Mouse (Mus musculus): ENCODE measurements around the gene Plvap.

Gene Plvap

DNA sequence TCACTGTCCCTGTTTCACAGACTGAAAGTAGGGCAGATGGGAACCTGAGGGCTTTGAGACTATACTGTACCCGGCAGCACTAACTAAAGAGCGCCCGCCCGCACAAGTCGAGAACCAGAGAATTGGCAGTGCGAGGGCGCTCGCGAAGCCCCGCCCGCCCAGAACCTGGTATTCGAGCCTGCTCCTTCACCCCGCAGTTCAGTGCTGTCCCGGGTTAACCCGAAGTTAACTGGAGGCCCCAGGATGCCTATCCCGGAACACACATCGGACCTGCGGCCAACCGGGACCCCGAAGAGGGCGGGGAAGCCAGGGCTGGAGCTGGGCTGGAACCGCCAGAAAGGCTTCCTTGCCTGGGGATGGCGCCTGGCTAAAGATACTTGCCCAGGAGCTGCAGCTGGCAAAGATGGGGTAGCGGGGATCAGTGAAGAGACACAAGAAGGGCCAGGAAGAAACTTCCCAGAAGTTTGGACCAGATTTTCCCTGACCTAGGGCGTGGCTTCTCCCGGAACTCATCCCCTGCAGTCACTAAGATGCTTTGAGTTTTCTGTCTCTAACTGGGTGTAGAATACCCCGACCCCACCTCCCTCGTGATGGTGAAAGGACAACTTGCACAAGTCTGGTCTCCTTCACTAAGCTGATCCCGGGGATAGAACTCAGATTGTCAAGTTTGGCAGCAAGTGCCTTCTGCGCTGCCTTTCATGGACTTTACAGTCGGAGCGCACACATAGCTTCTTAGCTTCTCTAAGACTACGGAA lies 23.7 kb downstream of the Plvap start, which contains the start of gene Gtpbp3:
Gtpbp3 (plus strand) TSS at position 413 of the 755 bp plus-strand sequence.
- peak; percentile 79 to 87 for DNase-seq (ENCODE audit: low spot score in 2 of 2)

DNA sequence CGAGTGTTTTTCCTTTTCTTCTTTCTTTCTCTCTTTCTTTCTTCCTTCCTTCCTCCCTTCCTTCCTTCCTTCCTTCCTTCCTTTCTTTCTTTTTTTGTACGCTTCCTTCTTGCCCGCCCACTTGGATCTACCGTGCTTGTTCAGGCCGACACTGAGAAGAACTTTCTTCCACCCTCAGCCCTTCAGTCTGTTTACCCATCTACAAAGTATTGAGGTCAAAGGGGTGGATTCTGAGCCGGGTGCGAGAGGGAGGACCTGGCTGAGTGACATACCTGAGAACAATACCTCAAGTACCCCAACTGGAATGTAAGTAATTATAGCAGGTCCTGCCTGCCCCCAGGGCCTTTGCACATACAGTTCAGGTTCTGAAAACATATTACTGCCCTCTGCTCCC lies 25.4 kb downstream of the Plvap start:
- DNase-seq (ENCODE audit: low spot score in 2 of 2): no peak

DNA sequence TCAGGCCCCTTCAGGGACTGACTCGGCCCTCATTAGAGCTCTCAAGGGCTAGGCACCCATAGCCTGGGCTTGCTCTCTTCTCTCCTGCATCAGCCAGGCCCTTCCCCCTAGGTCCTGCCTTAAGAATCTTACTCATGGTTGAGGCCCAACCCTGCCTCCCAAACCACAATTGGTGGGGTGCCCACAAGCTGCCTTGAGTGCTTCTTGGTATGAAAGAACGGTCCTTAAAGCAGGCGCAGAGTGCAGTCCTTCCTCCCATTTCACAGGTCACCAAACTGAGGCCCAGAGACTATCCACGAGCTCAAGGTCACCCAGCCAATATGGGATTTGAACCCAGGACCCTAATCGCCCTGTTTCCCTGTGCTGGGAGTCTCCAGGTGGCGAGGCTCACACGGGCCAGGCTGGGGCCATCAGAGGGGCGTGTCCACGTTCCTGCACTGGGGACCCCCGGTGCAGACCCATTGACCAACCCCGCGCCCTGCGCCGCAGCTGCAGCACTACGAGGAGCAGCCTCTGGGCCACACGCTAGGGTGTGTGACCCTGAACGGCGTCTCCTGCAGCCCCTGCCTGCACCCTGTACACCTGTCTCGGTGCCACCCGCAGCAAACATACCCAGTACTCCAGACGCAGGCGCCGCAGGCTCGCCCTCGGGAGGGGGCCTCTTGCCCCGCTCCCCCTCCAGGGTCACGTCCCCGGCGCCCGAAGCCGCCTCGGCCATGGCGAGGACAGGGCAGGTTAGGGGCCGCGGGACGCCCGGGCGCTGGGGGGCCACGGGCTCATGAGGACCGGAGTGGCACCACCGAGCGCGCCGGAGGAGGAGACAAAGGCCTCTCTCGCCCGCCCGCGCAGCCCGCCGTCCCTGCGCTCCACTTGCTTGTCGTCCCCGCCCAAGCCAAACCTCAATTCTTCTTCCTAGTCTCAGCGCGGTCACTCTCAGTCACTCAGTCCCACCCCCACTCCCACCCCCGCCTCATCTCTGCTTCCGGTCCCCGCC lies 26.1 kb downstream of the Plvap start, which contains the start of gene Ano8:
Ano8 (minus strand) TSS at position 822 of the 994 bp plus-strand sequence.
- peak; percentile 88 to 90 for DNase-seq (ENCODE audit: low spot score in 2 of 2)

DNA sequence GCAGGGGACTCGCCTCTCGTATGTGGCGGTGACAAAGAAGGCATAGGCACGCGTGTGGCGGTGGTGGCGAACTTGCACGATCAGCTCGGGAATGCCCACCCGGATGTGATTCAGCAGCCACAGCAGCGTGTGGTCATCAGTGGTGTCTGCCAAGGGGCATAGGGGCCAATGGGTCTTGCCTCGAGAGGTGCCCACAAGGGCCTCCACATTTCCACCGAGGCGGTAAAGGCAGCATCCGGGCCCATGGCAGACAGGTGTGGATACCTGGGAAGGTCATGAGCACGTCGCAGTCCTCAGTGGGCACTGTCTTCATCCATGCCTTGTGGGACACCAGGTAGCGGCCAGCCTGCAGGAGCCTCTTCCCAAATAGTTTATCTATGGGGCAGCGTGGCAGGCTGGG lies 26.8 kb downstream of the Plvap start:
- DNase-seq (ENCODE audit: low spot score in 2 of 2): no peak

- DNase-seq (ENCODE audit: low spot score in 2 of 2): no peak
These were observed 27.6 kb downstream of the Plvap start for GRCm38 (mm10) chr8:71483932-71484331.

DNA sequence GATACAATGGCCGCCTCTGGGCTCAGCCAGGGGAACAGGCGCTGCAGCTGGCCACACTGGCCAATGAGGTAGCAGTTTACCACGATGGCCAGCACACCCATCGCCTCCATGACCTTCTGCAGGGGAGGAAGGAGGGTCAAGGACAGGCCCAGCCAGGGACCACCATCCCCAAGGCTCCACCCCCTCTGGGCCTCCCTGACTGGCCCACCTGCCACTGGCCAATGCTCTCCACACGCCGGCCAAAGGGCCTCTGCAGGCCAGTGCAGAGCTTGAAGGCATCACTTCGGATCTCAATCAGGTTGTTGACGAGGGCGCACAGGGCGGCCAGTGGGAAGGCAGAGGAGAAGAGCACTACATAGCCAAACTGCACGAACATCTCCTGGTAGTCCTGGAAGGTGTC lies 32.6 kb downstream of the Plvap start:
- no peak for DNase-seq (ENCODE audit: low spot score in 2 of 2)

- no peak for DNase-seq (ENCODE audit: low spot score in 2 of 2)
These were observed 34.2 kb downstream of the Plvap start for GRCm38 (mm10) chr8:71477196-71477845.

DNA sequence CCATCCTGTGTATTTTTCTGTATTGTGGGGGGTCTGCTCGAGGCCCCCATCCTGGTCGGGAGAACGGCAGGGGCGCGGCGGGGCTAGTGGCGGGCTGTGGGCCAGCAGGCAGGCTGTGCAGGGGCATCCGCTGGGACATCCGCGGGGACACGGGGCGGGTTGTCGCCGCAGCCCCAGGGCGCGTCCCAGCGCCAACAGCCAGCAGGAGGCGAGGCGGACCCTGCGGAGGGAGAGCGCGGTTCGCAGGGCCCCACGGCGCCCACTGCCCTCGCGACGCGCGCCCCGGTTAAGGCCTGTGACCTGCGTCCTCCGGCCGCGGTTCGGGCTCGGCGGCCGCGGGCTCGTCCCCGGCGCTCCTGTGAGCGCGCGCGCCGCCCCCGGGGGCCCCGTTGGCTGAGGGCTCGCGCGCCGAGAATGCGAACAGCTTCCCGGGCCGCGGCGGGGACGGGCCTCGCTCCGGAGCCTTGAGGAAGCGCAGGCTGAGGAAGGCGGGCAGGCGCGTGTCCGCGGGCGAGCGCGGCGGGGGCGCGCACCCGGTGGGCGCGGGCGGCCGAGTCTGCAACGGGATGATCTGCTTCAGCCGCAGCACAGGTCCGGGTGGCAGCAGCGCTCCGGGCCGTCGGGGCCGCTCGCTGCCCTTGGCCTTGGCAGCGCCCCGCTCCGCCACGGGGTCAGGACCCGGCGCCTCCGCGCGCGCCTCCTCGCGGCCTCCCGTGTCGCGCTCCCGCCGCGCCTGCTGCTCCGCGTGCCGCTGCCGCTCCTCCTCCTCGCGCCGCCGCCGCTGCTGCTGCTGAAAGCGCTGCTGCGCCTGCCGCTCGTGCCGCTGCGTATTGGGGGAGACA lies 35.2 kb downstream of the Plvap start:
- DNase-seq (ENCODE audit: low spot score in 2 of 2): peak; percentile 74 to 84

DNA sequence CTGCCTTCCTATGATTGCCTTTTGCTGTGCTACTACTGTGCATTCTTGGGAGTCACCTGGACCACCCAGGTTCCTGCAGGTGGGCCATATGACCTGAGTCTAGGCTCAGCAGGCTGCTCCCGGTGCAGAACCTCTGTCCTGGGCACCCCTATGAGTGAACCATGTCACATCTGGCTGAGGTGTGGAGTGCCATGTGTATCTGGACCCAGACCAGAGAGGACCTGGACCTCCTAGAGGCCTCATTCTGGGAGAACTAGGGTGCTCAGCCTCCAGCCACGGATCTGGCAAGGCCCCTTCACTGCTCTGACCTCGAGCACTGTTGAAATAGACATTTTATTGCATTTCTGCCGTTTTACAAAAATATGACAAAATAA lies 35.9 kb downstream of the Plvap start:
- DNase-seq (ENCODE audit: low spot score in 2 of 2): no peak

DNA sequence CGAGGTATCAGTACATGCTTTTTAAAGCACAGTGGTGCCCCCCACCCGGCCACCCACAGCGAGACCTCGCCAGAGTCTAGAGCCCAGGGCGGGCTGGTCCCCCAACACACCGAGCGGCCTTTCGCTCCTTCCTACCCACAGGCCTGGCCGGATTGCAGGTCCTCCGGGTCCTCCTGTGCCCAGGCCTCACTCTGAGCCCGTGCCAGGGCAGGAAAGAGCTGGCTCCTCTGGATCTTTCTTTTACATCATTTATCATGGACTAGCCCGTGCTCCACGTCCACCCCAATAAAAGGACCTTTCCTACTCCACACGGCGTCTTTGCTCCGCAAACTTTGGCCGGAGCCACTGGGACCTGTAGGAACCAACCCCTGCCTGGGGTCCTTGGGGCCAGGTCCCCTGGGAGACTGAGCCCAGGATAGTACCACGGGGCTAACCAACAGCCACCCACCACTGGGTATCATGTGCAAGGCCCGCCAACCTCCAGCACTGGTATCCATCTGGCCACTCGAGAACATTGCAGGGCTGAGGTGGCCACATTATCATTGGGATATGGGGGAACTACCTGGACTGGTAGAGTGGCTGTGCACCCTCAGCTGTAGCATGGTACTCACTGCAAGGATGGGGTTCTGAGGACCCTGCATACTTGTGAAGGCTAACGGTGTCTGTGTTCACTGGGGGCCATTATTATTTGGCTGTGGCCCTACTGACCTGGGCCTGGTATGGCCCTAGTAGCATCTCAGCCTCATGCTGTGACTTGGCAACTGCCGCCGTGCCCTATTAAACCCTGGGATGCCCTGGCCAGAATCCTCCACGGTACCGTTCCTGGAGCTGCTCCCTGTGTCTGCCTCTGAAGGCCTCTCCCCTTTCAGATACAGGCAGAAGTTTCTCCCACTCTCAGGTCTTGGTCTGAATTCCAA lies 36.5 kb downstream of the Plvap start:
- no peak for DNase-seq (ENCODE audit: low spot score in 2 of 2)

- no peak for DNase-seq (ENCODE audit: low spot score in 2 of 2)
These were observed 37.2 kb downstream of the Plvap start for GRCm38 (mm10) chr8:71474344-71474743.

DNA sequence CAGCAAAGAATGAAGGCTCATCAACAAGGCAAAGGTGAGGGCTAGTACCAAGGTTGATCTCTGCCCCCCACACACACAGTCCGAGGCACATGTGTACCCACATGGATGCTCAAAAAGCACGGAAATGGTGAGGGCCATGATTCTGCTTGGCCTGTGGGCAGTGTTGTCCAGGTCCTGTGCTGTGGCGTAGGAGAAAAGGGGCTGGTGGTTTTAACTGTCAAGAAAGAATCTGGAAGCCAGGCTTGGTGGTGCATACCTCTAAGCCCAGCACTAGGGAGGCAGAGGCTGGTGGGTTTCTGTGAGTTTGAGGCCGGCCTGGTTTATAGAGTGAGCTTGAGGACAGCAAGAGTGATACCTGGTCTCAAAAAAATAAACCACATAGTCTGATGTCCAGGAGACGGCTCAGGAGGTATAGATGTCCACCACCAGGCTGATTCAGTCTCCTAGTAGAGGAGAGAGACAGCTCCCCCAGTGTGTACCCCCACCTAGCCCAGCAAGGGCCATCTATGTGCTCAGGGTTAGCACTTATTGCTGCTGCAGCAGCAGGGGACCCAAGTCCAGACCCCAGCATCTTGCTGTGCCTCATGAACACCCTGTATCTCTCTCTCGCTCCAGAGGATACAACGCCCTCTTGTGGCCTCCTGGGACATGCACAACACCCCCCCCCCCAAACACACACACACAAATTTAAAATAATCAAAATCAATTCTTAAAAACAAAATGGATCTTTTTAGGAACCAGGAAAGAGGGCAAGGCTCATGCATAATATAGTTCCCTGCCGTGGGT lies 38.8 kb downstream of the Plvap start:
- DNase-seq (ENCODE audit: low spot score in 2 of 2): no peak

DNA sequence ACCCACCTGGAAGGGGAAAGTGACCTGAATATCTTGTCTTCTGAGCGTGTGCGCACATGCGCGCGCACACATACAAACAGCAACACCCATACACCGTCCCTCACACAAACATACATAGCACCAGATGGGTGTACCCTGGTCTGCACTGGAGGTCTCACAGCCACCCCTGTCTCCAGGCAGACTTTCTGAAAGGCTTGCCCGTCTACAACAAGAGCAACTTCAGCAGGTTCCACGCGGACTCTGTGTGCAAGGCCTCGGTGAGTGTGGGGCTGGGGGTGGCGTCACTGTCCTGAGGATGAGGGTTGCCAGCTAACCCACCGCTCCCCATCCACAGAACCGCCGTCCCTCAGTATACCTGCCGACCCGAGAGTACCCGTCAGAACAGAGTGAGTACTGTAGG lies 39.7 kb downstream of the Plvap start:
- DNase-seq (ENCODE audit: low spot score in 2 of 2): no peak

DNA sequence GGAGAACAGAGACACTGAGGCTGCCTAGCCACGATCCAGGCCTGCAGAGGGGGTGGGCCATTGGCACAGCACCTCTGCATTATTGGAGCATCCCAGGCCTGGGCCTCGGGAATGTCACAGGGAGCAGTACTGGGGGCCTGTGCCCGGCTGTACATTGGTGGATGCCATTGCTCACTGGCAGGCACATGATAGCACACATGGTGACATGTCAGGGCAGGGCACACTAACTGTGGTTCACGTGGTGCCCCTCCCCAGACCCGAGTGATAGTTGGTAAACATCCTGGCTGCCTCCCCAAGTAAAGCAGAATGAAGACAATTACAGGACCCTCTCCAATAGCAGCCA lies 40.7 kb downstream of the Plvap start:
- no peak for DNase-seq (ENCODE audit: low spot score in 2 of 2)

DNA sequence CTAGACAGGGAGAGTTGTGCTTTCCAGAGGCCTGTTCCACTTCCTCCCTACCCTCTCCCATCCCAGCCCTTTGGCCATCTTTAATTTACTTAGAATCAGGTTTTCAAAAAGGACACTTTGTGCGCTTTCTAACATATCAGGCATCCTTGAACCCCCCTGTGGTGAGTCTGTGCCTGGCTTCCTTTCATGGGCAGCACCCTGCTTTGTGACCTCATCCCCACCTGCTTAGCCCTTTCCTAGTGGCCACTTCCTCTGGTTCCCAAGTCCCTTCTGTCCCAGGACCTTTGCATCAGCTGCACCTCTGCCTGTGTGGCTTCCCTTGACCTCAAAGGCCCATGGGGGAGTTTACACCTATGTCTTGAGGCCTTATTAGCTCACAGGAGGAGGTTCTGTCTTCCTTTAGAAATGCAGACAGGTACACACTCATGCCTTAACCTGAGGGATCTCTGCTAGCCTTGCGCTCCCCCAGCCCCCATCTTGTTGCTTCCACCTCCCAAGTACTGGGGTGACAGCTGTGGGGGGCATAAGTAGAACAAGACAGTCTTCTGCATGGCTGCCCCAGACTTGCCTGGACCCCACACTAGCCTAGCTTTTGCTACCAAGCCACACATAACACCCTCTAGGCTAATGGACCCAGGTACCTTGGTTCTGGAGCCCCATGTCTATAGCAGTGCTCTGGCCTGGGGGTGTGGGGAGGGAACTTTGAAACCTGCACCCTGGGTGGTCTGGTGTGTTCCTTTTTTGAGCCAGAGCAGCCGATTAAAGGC lies 41.2 kb downstream of the Plvap start:
- DNase-seq (ENCODE audit: low spot score in 2 of 2): no peak

DNA sequence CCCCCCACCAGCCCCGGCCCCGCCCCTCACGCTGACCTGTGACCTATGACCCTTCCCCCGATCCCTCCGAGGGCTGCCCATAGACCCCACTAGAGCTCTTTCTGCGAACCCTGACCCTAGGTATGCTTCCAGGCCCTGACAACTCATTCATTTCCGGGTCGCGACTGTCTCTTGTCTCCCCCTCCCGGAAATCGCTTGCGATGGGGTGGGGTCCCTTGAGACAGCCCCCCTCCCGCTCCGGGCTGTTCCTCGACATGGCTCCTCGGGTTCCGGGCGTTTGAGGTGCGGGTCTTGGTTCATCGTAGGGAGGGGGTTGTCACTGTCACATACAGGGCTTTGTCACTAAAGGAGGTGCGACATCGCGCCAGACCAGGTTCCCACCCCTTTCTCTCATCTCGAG lies 42.1 kb downstream of the Plvap start:
- peak; percentile 60 to 66 for DNase-seq (ENCODE audit: low spot score in 2 of 2)

DNA sequence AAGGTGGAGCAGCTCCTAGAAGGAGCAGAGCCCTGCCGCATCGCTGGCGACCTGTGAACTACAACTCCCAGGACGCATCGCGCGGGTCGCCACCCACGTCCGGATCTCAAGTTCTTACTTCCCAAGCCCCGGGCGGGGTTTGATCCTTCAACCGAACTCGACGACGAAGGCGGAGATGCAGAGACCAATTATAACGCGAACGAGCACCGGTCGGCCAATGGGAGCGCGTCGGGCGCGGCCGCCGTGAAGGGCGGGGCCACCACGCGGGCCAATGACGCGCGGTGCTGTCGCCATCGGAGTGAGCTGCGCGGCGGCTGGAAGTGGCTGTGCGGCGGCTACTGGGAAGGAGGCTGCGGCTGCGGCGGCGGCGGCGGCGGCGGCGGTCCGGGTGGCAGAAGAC lies 42.6 kb downstream of the Plvap start, which contains the start of gene Dda1:
Dda1 (plus strand) TSS at position 284 of the 400 bp plus-strand sequence.
- DNase-seq (ENCODE audit: low spot score in 2 of 2): peak; percentile 98 to 99

GRCm38 (mm10) chr8:71468001-71468400 lies 43.6 kb downstream of the Plvap start:
- DNase-seq (ENCODE audit: low spot score in 2 of 2): no peak

DNA sequence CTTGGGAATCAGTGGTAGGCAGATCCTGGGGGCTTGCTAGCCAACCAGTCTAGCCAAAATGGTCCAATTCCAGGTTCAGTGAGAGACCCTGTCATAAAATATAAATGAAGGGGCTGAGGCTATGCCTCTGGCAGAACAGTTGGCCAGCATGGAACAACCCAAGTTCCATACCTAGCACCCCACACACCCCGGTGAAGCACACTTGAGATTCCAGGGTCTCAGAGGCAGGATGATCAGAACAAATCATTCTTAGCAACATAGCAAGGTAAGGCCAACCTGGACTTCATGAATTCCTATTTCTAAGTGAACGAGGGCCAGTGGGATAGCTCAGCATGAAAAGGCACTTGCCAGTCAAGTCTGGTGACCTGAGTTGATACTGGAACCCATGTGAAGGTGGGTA lies 44.4 kb downstream of the Plvap start:
- DNase-seq (ENCODE audit: low spot score in 2 of 2): no peak

All from right cerebral cortex, adult 2 months (tissue).